Mouse (Mus musculus): ENCODE measurements around the gene Saxo1.
A peak's percentile ranks its signal among the peaks of the same experiment; 100 is the strongest.

The Saxo1 gene

DNA sequence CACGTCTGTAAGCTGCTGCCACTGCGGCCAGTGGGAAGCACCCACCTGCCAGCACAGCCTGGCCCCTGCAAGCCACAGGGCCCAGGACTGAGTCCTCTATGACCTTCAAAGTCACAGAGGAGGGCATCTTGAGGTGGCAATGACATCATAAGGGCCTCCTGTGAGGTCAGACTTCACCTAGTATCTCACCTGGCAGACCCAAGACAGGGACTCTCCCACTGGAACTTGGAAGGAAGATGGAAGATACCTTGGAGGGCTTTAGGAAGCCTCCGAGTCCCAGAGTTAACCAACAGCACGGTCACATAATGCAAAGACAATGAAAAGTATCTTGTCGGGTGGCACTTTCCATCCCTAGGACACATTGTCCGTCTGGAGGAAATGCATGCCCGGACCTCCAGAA, at the start of gene Saxo1:
Saxo1 (minus strand) TSS at position 101 of the 400 bp plus-strand sequence.
- no peak for DNase-seq (ENCODE audit: low spot score in 2 of 2)

GRCm38 (mm10) chr4:86591304-86591703, 33.2 kb upstream of the Saxo1 start:
- no peak for DNase-seq (ENCODE audit: low spot score in 2 of 2)

DNA sequence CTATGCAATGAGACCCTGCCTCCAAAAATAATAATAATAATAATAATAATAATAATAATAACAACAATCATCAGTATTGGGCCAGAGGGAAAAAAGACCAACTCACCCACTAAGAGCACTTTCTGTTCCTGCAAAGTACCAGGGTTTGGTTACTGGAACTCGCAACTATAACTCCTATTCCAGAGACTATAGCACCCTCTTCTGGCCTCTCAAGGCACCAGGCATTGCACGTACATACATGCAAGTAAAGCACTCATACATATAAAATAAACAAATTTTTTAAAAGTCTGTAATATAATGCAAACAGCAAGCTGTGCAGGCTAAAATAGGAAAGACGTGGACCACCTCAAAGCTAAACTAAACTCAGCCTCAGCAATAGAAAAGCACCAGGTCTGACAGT, 30.1 kb upstream of the Saxo1 start:
- peak; percentile 59 to 67 for DNase-seq (ENCODE audit: low spot score in 2 of 2)

DNA sequence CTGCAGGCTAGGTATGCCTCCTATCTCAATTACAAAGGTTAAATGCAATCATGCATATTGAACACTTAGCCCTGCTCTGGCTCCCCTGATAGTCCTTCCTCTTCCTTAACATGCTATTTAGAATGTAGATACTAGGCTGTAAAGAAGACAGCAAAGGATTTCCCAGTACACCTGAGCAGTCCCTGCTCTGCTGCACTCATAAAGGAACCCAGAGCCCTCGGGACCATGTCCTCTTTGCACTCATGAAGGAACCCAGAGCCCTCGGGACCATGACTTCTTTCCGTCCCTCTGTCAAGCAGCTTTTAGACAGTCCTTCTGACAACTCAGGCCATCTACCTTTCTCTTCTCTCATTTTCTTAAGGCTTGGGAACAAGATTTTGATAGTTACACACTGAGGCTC, 22.5 kb upstream of the Saxo1 start:
- DNase-seq (ENCODE audit: low spot score in 2 of 2), result peak; percentile 29 to 47

DNA sequence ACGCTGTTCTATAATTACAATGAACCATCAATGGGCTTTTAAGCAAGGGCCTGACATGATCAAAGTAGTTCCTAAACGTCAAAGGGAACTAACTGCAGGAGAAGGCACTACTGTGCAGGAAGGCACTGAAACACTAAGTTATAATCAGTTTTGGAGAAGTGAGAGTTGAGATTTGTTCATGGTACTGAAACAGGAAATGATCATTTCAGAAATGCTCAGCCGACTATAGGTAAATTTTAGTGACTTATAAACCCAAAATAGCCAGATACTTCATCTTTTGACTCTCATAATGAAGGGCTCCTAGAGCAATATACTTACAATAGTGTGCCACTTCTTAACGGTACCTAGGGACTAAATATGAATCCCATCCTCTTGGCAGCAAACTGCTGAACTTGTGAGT, 21.9 kb upstream of the Saxo1 start:
- peak; percentile 50 to 60 for DNase-seq (ENCODE audit: low spot score in 2 of 2)

- DNase-seq (ENCODE audit: low spot score in 2 of 2), result no peak
Measured at GRCm38 (mm10) chr4:86576630-86577225, 18.6 kb upstream of the Saxo1 start.

GRCm38 (mm10) chr4:86576120-86576541, 18.0 kb upstream of the Saxo1 start:
- no peak for DNase-seq (ENCODE audit: low spot score in 2 of 2)

GRCm38 (mm10) chr4:86575283-86575983, 17.3 kb upstream of the Saxo1 start, which contains the start of gene Rraga:
Gene Rraga (plus strand): TSS chr4:86575668.
- DNase-seq (ENCODE audit: low spot score in 2 of 2), result peak; percentile 95 to 96

- DNase-seq (ENCODE audit: low spot score in 2 of 2), result no peak
Measured at GRCm38 (mm10) chr4:86574939-86575282, 16.8 kb upstream of the Saxo1 start.

DNA sequence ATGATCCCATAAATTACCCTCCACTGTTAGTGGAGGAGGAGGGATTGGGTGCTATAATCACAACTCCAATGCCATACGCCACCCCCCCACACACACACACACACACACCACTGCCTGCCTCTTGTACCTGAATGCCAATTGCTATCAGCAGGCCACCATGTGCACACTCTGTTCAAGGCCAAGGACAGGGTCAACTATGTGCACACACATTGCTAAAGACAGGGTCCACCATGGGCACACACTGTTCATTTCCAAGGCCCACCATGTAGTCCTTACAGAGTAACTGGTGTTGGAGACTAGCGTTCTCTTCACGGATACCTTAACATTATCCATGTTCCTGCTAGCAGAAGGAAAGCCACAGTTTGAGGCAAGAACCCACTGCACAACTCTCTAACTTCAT, 2.9 kb upstream of the Saxo1 start:
- no peak for DNase-seq (ENCODE audit: low spot score in 2 of 2)

DNA sequence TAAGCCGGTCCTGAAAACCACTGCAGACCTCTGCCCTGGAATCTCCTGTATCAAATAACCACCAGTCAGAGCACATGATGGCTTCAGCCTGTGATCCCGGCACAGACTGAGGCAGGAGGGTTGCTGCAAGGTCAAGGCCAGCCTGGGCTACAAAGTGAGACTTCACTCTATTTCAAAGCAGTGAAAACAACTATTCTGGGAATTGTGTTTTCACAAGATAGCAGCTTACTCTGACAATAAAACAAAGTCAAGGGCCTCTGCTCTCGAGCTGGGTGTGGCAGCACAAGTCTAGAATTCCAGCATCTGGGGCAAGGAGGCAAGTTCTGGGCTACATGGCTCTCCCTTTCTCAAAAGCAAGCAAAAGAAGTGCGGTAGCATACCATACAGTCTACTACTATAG, 878 bp upstream of the Saxo1 start:
- no peak for DNase-seq (ENCODE audit: low spot score in 2 of 2)

DNA sequence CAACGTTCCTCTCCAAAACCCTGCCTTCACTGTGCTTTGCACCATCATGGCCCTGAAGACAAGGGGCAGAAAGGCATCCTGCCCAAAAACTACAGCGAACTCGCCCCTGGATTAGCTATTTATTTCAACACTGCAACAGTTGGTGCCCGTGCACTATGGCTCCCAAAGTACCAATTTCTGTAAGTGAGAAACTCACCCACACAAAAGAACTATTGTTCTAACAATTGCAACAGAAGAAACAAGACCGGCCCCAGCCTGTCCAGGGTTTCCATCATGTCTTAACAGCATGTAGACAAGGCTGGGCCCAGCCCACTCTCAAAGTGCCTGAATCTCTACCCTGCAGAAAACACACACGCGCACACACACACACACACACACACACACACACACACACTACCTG, 757 bp downstream of the Saxo1 start:
- no peak for DNase-seq (ENCODE audit: low spot score in 2 of 2)

GRCm38 (mm10) chr4:86555035-86555707, 3.0 kb downstream of the Saxo1 start:
- no peak for DNase-seq (ENCODE audit: low spot score in 2 of 2)

DNA sequence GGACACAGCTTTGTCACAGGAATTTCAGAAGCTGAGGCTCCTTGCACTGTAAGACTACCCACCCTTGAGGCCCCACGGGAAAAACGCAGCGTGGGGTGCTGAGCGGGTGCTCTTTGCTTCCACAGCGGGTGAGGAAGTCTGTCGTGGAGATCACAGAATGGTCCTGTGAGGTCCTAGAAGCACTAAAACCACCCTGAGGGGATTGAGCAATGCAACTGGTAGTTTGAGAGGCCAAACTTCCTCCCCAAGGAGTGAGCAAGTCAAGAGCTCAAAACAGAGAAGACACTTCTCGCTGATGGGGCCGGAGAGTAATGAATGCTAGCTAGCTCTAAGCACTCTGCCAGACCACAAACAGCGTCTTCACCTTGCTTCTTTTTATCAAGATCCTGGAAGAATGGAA, 9.8 kb downstream of the Saxo1 start:
- no peak for DNase-seq (ENCODE audit: low spot score in 2 of 2)

DNA sequence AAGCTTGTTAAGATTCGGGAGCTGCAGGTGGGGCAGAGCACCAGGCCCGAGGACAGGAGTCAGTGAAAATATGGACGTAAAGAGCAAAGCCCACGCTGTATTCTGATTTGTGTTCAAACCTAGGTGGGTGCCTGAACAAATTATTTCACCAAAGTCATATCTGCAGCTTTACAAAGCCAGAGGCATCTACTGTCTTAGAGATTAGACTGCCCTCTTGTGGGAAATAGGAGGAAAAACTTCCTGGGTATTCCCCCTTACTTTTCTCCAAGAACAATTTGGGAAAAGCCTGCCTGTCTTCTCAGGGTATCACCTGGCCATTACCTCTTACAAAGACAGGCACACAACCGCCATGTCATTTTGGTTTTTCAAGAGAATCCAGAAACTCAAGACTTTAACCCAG, 12.5 kb downstream of the Saxo1 start:
- no peak for DNase-seq (ENCODE audit: low spot score in 2 of 2)

- DNase-seq (ENCODE audit: low spot score in 2 of 2), result no peak
Measured at GRCm38 (mm10) chr4:86543999-86544398, 14.1 kb downstream of the Saxo1 start.

GRCm38 (mm10) chr4:86541573-86541972, 16.6 kb downstream of the Saxo1 start:
- no peak for DNase-seq (ENCODE audit: low spot score in 2 of 2)

DNA sequence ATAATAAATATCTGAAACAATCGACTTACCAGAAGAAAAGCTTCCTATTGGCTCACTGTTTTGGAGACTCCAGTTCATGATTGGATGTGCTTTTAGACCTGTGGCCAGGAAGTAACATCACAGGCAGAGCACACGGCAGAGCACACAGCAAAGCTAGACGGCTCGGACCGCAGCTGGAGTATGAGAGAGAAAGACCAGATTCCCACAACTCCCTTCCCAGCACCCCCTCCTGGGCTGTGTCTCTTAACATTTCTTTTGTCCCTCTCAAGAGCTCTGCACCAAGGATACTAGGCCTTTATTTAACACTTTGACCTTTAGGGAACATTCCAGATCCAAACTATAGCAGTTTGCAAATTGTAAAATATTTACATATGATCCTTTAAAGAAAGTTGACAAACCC, 19.2 kb downstream of the Saxo1 start:
- no peak for DNase-seq (ENCODE audit: low spot score in 2 of 2)

DNA sequence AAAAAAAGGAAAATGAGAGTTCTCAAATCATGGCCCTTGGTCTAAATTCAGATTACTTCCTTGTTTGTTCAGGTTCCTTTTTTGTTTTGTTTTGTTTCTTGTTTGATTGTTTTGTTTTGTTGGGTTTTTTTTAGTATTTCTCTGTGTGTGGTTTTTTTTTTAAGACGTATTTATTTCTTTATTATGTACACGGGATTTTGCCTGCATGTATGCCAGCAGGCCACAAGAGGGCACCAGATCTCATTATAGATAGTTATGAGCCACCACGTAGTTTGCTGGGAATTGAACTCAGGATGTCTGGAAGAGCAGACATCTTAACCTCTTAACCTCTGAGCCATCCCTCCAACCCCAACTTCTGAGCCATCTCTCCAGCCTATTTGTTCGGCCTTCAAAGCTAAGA, 20.2 kb downstream of the Saxo1 start:
- peak; percentile 7 to 9 for DNase-seq (ENCODE audit: low spot score in 2 of 2)

- no peak for DNase-seq (ENCODE audit: low spot score in 2 of 2)
Measured at GRCm38 (mm10) chr4:86534091-86534481, 24.0 kb downstream of the Saxo1 start.

DNA sequence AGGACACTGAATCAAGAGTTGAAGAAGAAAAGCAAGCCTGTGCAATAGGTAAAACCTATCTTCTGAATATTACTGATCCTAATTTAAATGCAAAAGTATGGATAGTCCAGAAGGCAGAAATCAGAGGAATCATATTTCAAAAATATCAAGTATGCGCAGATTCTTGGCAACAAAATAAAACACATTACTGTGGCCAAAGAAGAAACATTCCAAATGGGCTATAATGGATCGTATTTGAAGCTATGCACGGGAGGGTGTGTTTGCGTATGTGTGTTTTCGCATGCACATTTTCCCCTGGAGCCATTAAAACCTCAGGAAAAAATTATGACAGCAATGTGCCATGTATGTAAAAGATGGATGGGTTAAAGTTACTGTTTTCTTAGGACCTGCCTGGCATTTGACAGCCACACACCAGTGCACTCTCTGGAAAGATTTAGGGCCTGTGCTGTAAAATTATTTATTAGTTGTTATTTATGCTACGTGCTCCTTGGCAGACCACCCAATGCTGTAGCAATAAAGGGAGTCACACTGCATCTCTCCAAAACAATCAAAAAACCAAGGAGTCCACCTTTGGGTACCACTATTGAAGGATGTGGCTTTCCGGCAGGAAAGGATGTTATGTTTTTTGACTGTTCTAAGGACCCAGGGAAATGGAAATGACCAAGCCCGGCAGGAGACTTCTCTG, 24.6 kb downstream of the Saxo1 start:
- DNase-seq (ENCODE audit: low spot score in 2 of 2), result no peak

DNA sequence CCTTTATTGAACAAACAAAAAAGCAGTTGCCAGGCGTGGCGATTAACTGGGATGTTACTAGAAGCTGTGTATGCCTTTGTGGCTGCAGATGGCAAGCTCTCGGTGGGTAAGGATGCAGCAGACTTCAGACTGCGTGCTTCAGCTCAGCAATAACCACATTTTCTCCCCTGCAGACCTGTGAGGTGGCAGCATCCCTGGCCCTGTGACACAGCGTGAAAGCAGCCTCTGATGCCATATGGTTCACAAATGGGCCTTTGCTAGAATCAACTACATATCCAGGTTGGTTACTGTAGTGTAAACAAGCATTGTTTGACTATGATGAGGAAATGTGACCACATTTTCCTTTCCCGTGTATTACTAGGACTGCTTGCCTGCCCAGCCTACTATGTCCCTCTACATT, 29.0 kb downstream of the Saxo1 start:
- DNase-seq (ENCODE audit: low spot score in 2 of 2), result no peak
